Mouse (Mus musculus) liver, embryonic 14 days (tissue): Measurements from ENCODE around the gene Olfr826. TPM values are rescaled to one million over a fixed set of nuclear protein-coding genes. Genes with fewer than 3 reads are reported as not detected.

Experiments used
- polyA plus RNA-seq: library from polyadenylated mRNA; depleted of rRNA; stranded (reverse); fragments of >200 nt; gene quantifications from 2 replicates; pipeline ENCODE4 v1.2.3, GENCODE M21; 2012; rRNA removed

Olfr826 gene
- not detected in 2 replicates for polyA plus RNA-seq

GRCm38 (mm10) chr10:130184086-130184485 lies at the start of gene Olfr826:
TSS of gene Olfr826 (minus strand) at chr10:130184186.

GRCm38 (mm10) chr10:130214303-130214702 lies 30.3 kb upstream of the Olfr826 start, which contains the start of gene Olfr827:
TSS of gene Olfr827 (minus strand) at chr10:130214403.

GRCm38 (mm10) chr10:130166666-130167065 lies 17.3 kb downstream of the Olfr826 start, which contains the start of gene Olfr825:
TSS of gene Olfr825 (minus strand) at chr10:130166766.

GRCm38 (mm10) chr10:130129900-130130299 lies 54.1 kb downstream of the Olfr826 start, which contains the start of gene Olfr824:
TSS of gene Olfr824 (minus strand) at chr10:130130000.

Other genes with a start within 250 kb of the Olfr826 start
- not detected in 2 replicates for gene Olfr818, start 235.1 kb downstream of the Olfr826 start, polyA plus RNA-seq
- not detected in 2 replicates for gene Olfr819, start 216.9 kb downstream of the Olfr826 start, polyA plus RNA-seq
- gene Olfr247, start 208.0 kb downstream of the Olfr826 start, polyA plus RNA-seq = not detected in 2 replicates
- gene Gm10310, start 199.1 kb downstream of the Olfr826 start, polyA plus RNA-seq = not detected in 2 replicates
- gene Olfr820, start 171.6 kb downstream of the Olfr826 start, polyA plus RNA-seq = not detected in 2 replicates
- not detected in 2 replicates for gene Olfr821, start 153.8 kb downstream of the Olfr826 start, polyA plus RNA-seq
- not detected in 2 replicates for gene Olfr822, start 113.0 kb downstream of the Olfr826 start, polyA plus RNA-seq
- not detected in 2 replicates for gene Olfr823, start 68.8 kb downstream of the Olfr826 start, polyA plus RNA-seq
- not detected in 2 replicates for gene Olfr824, start 54.2 kb downstream of the Olfr826 start, polyA plus RNA-seq
- not detected in 2 replicates for gene Olfr825, start 17.4 kb downstream of the Olfr826 start, polyA plus RNA-seq
- not detected in 2 replicates for gene Olfr827, start 30.2 kb upstream of the Olfr826 start, polyA plus RNA-seq
- not detected in 2 replicates for gene Neurod4, start 96.1 kb upstream of the Olfr826 start, polyA plus RNA-seq
- 1.1 and 1.3 TPM in 2 replicates for gene Tespa1, start 138.7 kb upstream of the Olfr826 start, polyA plus RNA-seq
- gene Vmn2r84, start 210.1 kb upstream of the Olfr826 start, polyA plus RNA-seq = not detected in 2 replicates
- not detected in 2 replicates for gene Vmn2r85, start 245.5 kb upstream of the Olfr826 start, polyA plus RNA-seq